9 mouse cellular contexts compared by ENCODE assay signal in genomic region chr11:65475302-65475701, GRCm38 (mm10).
DNase-seq lines count a peak whose midpoint lies in the region; ATAC-seq lines count a peak whose summit lies in the region.
"Had no signal": no experiment of that assay in that cellular context is flagged by ENCODE, and none has a peak within 500 bp of the region (broad histone marks: within the 10 kb centered on the region; RNA-seq: fewer than 3 reads in every experiment).

No protein-coding gene starts in this region.

- peak overlapping the region; percentile 16 for H3K4me3 ChIP-seq in megakaryocyte, embryonic 14.5 days (replicated peaks)
- no peak overlapping the region for H3K4me3 ChIP-seq in midbrain, embryonic 16.5 days (ENCODE audit: low read depth, low read length)
- H3K4me3 ChIP-seq: erythroblast, embryonic 14.5 days had no signal

- H3K4me1 ChIP-seq in megakaryocyte, embryonic 14.5 days = no peaks in the 10 kb centered on the region
- 0 out of 2 replicates have a peak, but pooled peaks cover 3% of the 10 kb centered on the region for H3K4me1 ChIP-seq in midbrain, embryonic 16.5 days (ENCODE audit: control insufficient read depth, insufficient read depth, low read length)

- no peak overlapping the region for H3K4me2 ChIP-seq in midbrain, embryonic 16.5 days (ENCODE audit: low read length)

- no peak overlapping the region for H3K9ac ChIP-seq in midbrain, embryonic 16.5 days (ENCODE audit: low read depth, low read length)

- H3K27me3 ChIP-seq in megakaryocyte, embryonic 14.5 days (replicated peaks) = no peaks in the 10 kb centered on the region
- H3K27me3 ChIP-seq in midbrain, embryonic 16.5 days (ENCODE audit: control insufficient read depth, insufficient read depth, low read depth, low read length) = no peaks in the 10 kb centered on the region

- H3K9me3 ChIP-seq in megakaryocyte, embryonic 14.5 days = no peaks in the 10 kb centered on the region
- no peaks in the 10 kb centered on the region for H3K9me3 ChIP-seq in midbrain, embryonic 16.5 days (replicated peaks; ENCODE audit: control insufficient read depth, low read length, poor library complexity, severe bottlenecking)

- WGBS in midbrain, embryonic 16.5 days = 68% methylated on average over 12 of the region's 12 CpGs

- ATAC-seq in megakaryocyte, adult 5-6 weeks (ENCODE audit: poor library complexity, severe bottlenecking) = no peak
- peak; percentile 76 for ATAC-seq in midbrain, embryonic 16.5 days

- intact Hi-C loops in heart, postnatal 36 days (cut with DNase I) = no loop called here

- no peaks in the 10 kb centered on the region for H3K36me3 ChIP-seq in megakaryocyte, embryonic 14.5 days (replicated peaks; ENCODE audit: low read length)
- no peaks in the 10 kb centered on the region for H3K36me3 ChIP-seq in midbrain, embryonic 16.5 days (ENCODE audit: control insufficient read depth, insufficient read depth, low read length)

- peak; percentile 26 to 68 for DNase-seq in cerebellum, postnatal 4 days (ENCODE audit: low spot score in 2 of 2)
- DNase-seq in heart, postnatal 36 days = peak; percentile 54 to 55
- DNase-seq in layer of hippocampus, postnatal 25 days (ENCODE audit: extremely low spot score in 1 of 2, low spot score in 1 of 2) = peak; percentile 63 to 67
- no peak for DNase-seq in spleen, adult 12 weeks (ENCODE audit: low spot score)
- no peak for DNase-seq in spleen, adult 18-20 months

- H3K27ac ChIP-seq in midbrain, embryonic 16.5 days (ENCODE audit: low read length) = no peak overlapping the region

Comparison
In these comparisons a context has a peak if more than half of its experiments do, and no peak if none do; other contexts are left out.
1. DNase-seq: peak in cerebellum, postnatal 4 days (2 of 2), heart, postnatal 36 days (2 of 2) and layer of hippocampus, postnatal 25 days (2 of 2); none in spleen, adult 12 weeks (single experiment) and spleen, adult 18-20 months (0 of 2).